Mouse (Mus musculus): ENCODE results near the gene Jmjd7. TPM values are rescaled to one million over a fixed set of nuclear protein-coding genes. Genes with fewer than 3 reads are reported as not detected.

Gene Jmjd7
- polyA plus RNA-seq, 1 experiment from 2014 or later, result 18.4 TPM

- H3K9me3 ChIP-seq, result no peaks in the 10 kb centered on the region
- H3K4me2 ChIP-seq, result no peak overlapping the region
- peaks cover 27% of the 10 kb centered on the region for H3K4me1 ChIP-seq
- no peak overlapping the region for H3K27ac ChIP-seq
- H3K27me3 ChIP-seq, result no peaks in the 10 kb centered on the region
- no peak for ATAC-seq (ENCODE audit: insufficient number of reproducible peaks, low FRiP score, low TSS enrichment, low read depth)
- H3K9ac ChIP-seq, result no peak overlapping the region
- H3K4me3 ChIP-seq, result no peak overlapping the region
- 79% methylated on average over 6 of the region's 6 CpGs for WGBS
- no peaks in the 10 kb centered on the region for H3K36me3 ChIP-seq
These were observed 37.4 kb downstream of the Jmjd7 start for GRCm38 (mm10) chr2:120064639-120065038.

DNA sequence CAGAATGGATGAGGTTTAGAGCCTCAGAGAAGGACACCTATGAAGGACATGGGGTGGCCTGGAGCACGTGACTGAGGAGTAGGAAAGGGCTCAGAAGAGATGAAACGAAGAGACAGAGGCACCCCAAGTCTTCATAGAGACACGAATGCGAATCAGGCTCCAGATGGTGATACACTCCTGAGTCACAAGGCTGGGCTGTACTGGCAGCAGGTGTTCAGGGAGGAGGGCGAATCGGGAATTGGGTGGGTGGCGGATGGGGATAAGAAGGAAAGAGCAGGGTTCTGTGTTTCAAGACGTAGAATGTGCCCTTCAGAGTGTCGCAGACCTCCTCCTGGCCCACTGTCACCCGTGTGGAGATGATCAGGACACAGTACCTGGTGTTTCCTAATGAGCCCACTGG, 38.0 kb downstream of the Jmjd7 start:
- Histone ChIP-seq H3K36me3 (no peaks in the 10 kb centered on the region), H3K9ac (no peak overlapping the region), H3K27ac (no peak overlapping the region), H3K4me1 (peaks cover 23% of the 10 kb centered on the region), H3K4me3 (no peak overlapping the region), H3K27me3 (no peaks in the 10 kb centered on the region), H3K4me2 (no peak overlapping the region), H3K9me3 (no peaks in the 10 kb centered on the region)
- ATAC-seq (ENCODE audit: insufficient number of reproducible peaks, low FRiP score, low TSS enrichment, low read depth), result no peak
- WGBS, result 89% methylated on average over 10 of the region's 10 CpGs

DNA sequence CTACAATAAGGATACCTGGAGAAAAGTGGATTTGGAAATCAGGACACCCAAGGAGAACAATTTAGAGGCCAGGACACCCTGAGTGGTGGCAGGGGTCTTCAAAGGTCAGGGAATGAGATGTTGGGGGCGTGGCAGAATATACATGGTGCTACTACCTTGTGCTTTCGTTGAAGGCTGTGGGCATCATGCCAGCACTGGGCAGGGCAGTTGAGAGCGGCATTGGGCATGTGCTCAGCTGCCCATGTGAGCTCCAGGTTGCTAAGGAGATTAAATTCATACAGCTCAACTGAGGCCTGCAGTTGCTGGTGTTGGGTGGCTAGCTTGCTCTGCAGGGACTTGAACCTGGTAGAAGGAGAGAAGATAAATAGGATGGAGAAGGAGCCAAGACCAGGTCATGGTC, 38.9 kb downstream of the Jmjd7 start:
- H3K9ac ChIP-seq, result no peak overlapping the region
- 78% methylated on average over 3 of the region's 3 CpGs for WGBS
- H3K4me2 ChIP-seq, result no peak overlapping the region
- no peak overlapping the region for H3K4me3 ChIP-seq
- peaks cover 15% of the 10 kb centered on the region for H3K4me1 ChIP-seq
- no peak for ATAC-seq (ENCODE audit: insufficient number of reproducible peaks, low FRiP score, low TSS enrichment, low read depth)
- no peaks in the 10 kb centered on the region for H3K36me3 ChIP-seq
- H3K27me3 ChIP-seq, result no peaks in the 10 kb centered on the region
- H3K9me3 ChIP-seq, result no peaks in the 10 kb centered on the region
- no peak overlapping the region for H3K27ac ChIP-seq

DNA sequence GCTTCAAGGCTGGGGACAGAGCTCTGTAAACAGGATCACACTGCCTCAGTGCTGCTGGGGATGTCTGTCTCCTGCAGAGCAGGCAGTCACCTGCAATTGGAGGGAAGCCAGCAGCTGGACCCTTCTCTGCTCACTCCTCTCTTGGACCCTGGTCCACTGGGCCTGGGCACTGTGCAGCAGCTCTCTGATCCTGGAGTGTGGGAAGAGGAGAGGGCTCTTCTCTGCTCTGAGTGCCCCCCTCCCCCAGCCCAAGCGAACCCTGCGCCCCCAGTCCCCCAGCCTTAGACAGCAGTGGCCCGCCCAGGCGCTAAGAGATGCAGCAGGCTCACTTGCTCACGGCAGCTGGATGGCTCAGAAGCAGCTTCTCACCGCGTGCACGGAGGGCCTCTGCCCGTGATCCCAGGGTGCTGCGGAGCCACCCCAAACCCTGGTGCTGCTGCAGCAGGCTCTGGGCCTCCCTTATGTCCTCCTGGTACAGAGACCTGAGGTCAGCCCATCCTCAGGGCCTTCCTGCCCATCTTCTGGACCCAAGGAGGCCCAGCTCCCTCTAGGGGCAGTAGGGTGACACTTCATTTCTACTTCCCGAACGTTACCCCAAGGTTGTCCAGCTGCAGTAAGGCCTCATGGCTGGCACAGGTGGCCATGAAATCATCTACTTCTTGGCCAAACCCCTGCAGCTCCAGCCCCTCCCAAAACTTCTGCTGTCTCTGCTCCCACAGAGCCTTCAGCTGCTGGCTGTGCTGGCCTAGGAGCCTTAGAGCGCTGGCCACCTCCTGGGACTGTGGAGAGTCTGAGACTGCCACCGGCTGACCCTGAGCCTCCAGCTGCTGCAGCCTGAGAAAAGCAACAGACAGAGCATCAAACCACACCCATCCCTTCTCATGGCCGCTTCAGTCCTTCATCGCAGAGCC, 41.5 kb downstream of the Jmjd7 start:
- no peak overlapping the region for H3K4me3 ChIP-seq
- no peaks in the 10 kb centered on the region for H3K27me3 ChIP-seq
- no peak overlapping the region for H3K9ac ChIP-seq
- H3K4me2 ChIP-seq, result no peak overlapping the region
- peaks cover 14% of the 10 kb centered on the region for H3K4me1 ChIP-seq
- H3K27ac ChIP-seq, result peak overlapping the region; percentile 18; the same call in 1 of the 2 replicates
- ATAC-seq (ENCODE audit: insufficient number of reproducible peaks, low FRiP score, low TSS enrichment, low read depth), result peak; percentile 19; the same call in 1 of the 2 replicates
- WGBS, result 39% methylated on average over 16 of the region's 16 CpGs
- H3K9me3 ChIP-seq, result no peaks in the 10 kb centered on the region
- H3K36me3 ChIP-seq, result no peaks in the 10 kb centered on the region

DNA sequence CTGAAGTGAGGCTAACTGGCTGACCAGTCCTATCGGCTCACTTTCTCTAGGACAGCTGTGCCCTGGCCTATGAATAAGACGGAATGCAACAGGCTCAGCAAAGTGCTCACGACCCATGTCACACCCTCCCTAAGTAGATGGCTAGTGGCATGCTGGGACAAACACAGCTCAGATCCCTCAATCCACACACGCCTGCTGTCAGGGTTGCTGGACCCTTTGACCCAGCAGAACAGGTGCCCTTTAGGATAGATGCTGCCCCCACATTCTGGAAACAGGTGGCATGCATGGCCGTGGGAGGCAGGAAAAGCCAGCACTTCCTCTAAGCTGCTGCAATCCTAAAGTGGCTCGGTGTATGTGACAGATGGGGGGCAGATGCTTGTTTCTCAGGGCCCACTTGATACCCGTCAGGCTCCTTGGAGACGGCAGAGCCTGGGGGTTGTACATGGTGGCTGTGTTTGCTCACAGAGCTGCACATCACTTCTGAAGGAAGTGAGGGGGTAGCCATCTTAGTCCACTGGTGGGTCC, 42.2 kb downstream of the Jmjd7 start:
- 60% methylated on average over 8 of the region's 8 CpGs for whole genome bisulfite sequencing
- peak; percentile 15; the same call in 1 of the 2 replicates for ATAC-seq (ENCODE audit: insufficient number of reproducible peaks, low FRiP score, low TSS enrichment, low read depth)

DNA sequence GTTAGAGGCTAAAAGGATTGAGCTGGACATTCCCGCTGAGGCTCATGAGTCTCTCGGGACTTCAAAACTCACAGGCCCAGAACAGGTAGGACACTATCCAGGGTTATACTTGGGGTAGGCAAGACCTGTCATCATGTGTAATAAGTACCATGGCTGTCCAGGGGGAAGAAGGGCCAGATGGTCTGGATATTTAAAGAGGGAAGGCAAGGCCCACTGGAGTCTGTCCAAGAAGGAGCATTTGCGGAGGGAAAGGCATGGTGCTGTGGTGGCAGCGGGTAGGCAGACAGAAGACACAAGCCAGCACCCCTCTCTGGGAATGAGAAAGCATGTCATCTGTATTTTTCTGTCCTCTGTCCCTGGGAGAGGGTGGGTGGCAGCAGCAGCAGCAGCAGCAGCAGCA, 46.8 kb downstream of the Jmjd7 start:
- Histone ChIP-seq H3K4me3 (no peak overlapping the region), H3K4me1 (peaks cover 19% of the 10 kb centered on the region), H3K9ac (no peak overlapping the region), H3K27ac (no peak overlapping the region), H3K4me2 (no peak overlapping the region), H3K36me3 (no peaks in the 10 kb centered on the region), H3K9me3 (no peaks in the 10 kb centered on the region), H3K27me3 (peaks cover 29% of the 10 kb centered on the region)
- ATAC-seq (ENCODE audit: insufficient number of reproducible peaks, low FRiP score, low TSS enrichment, low read depth), result no peak
- WGBS, result 74% methylated on average over 4 of the region's 4 CpGs

More for the DNA sequence above, 42.2 kb downstream of the Jmjd7 start:
- H3K9ac ChIP-seq, result no peak overlapping the region
- H3K9me3 ChIP-seq, result no peaks in the 10 kb centered on the region
- H3K27me3 ChIP-seq, result peaks cover 5% of the 10 kb centered on the region; the same call in 1 of the 2 replicates
- peak overlapping the region; percentile 18; the same call in 1 of the 2 replicates for H3K27ac ChIP-seq
- H3K4me1 ChIP-seq, result peaks cover 14% of the 10 kb centered on the region
- H3K4me3 ChIP-seq, result no peak overlapping the region
- H3K36me3 ChIP-seq, result no peaks in the 10 kb centered on the region
- no peak overlapping the region for H3K4me2 ChIP-seq

- WGBS, result under 1% methylated on average over 36 of the region's 36 CpGs
- peaks cover 29% of the 10 kb centered on the region for H3K27me3 ChIP-seq
- H3K9me3 ChIP-seq, result no peaks in the 10 kb centered on the region
- no peaks in the 10 kb centered on the region for H3K36me3 ChIP-seq
- H3K9ac ChIP-seq, result no peak overlapping the region; the same call in 1 of the 2 replicates
- no peak for ATAC-seq (ENCODE audit: insufficient number of reproducible peaks, low FRiP score, low TSS enrichment, low read depth)
- no peak overlapping the region for H3K27ac ChIP-seq
- H3K4me2 ChIP-seq, result peak overlapping the region; percentile 55
- peak overlapping the region; percentile 36 for H3K4me3 ChIP-seq
- peaks cover 12% of the 10 kb centered on the region for H3K4me1 ChIP-seq
These were observed 48.9 kb downstream of the Jmjd7 start for GRCm38 (mm10) chr2:120076076-120076705.

Small RNA genes within 50 kb of the gene (microRNA-seq; reads per million reads assigned to microRNA genes)
- gene Mir7665, result not detected

Other genes starting within 250 kb of the Jmjd7 start
- 22.1 and 22.2 TPM in 2 replicates for gene Rpap1, start 239.9 kb upstream of the Jmjd7 start, polyA plus RNA-seq (2015; fragmentation: Nextera tagmentation; extraction: Ambion mirVana)
- 28.7 and 32.6 TPM in 2 replicates for gene Tyro3, start 229.8 kb upstream of the Jmjd7 start, polyA plus RNA-seq (2015; fragmentation: Nextera tagmentation; extraction: Ambion mirVana)
- gene Mga, start 130.3 kb upstream of the Jmjd7 start, polyA plus RNA-seq (2015; fragmentation: Nextera tagmentation; extraction: Ambion mirVana), result 25.3 and 25.6 TPM in 2 replicates
- 4.0 and 4.3 TPM in 2 replicates for gene Mapkbp1, start 54.8 kb upstream of the Jmjd7 start, polyA plus RNA-seq (2015; fragmentation: Nextera tagmentation; extraction: Ambion mirVana)
- 3.8 and 5.0 TPM in 2 replicates for gene Gm28042, start within 50 bp of the Jmjd7 start, polyA plus RNA-seq (2015; fragmentation: Nextera tagmentation; extraction: Ambion mirVana)
- gene Pla2g4b, start 5.9 kb downstream of the Jmjd7 start, polyA plus RNA-seq (2015; fragmentation: Nextera tagmentation; extraction: Ambion mirVana), result 2.8 and 3.9 TPM in 2 replicates
- 60.6 and 97.0 TPM in 2 replicates for gene Ehd4, start 127.1 kb downstream of the Jmjd7 start, polyA plus RNA-seq (2015; fragmentation: Nextera tagmentation; extraction: Ambion mirVana)
- gene Pla2g4e, start 217.9 kb downstream of the Jmjd7 start, polyA plus RNA-seq (2015; fragmentation: Nextera tagmentation; extraction: Ambion mirVana), result 8.0 and 8.6 TPM in 2 replicates

Measured in limb, embryonic 15.5 days (tissue).